Mouse (Mus musculus) midbrain, embryonic 11.5 days (tissue): ENCODE measurements around the gene Col27a1. TPM values are rescaled to one million over a fixed set of nuclear protein-coding genes. Genes with fewer than 3 reads are reported as not detected.

ENCODE experiments used
- ATAC-seq: fragments of 200-750 bp; cut with Nextera tagmentation; 2 replicates; pipeline ENCODE4 v1.8.0; 2017; ENCODE audit warnings: moderate TSS enrichment, moderate library complexity; ENCODE audit not compliant: low FRiP score
- DNase-seq: peaks from one replicate; pipeline ENCODE4 v3.0.0; 2015; ENCODE audit warnings: low spot score; ENCODE audit errors: missing footprints
- H3K27ac ChIP-seq: fragments of 300-500 bp; sonication (generic); 2 replicates; pipeline ENCODE4 v1.5.1; 2014; ENCODE audit warnings: low read depth, low read length
- H3K27me3 ChIP-seq: fragments of 300-500 bp; sonication (generic); 2 replicates; pipeline ENCODE4 v1.6.1; 2014; ENCODE audit warnings: mild to moderate bottlenecking, low read length, moderate library complexity, mixed read lengths; ENCODE audit not compliant: control insufficient read depth, insufficient read depth
- H3K36me3 ChIP-seq: fragments of 300-500 bp; sonication (generic); 2 replicates; pipeline ENCODE4 v1.6.1; 2014; ENCODE audit warnings: mild to moderate bottlenecking, low read length, moderate library complexity, mixed read lengths; ENCODE audit not compliant: control insufficient read depth, insufficient read depth
- H3K4me1 ChIP-seq: fragments of 300-500 bp; sonication (generic); 2 replicates; pipeline ENCODE4 v1.6.1; 2014; ENCODE audit warnings: low read length; ENCODE audit not compliant: control insufficient read depth, insufficient read depth
- H3K4me2 ChIP-seq: fragments of 300-500 bp; sonication (generic); 2 replicates; pipeline ENCODE4 v1.6.1; 2014; ENCODE audit warnings: mild to moderate bottlenecking, moderate library complexity
- H3K4me3 ChIP-seq: fragments of 300-500 bp; sonication (generic); 2 replicates; pipeline ENCODE4 v1.5.1; 2014; ENCODE audit warnings: low read depth, low read length
- H3K9ac ChIP-seq: fragments of 300-500 bp; sonication (generic); 2 replicates; pipeline ENCODE4 v1.6.1; 2014; ENCODE audit warnings: low read length
- H3K9me3 ChIP-seq: fragments of 300-500 bp; sonication (generic); 2 replicates; pipeline ENCODE4 v1.6.1; 2016; ENCODE audit warnings: low read length; ENCODE audit not compliant: control insufficient read depth
- WGBS: fragments of 180-500 bp; shearing (Covaris S2); extraction: QIAGEN DNeasy Blood & Tissue Kit; methylation state at CpG from one replicate; pipeline ENCODE4 v1.1.7; 2014; 5-methylcytosine and 5-hydroxymethylcytosine counted together
- polyA plus RNA-seq: library from polyadenylated mRNA; unstranded; fragments of >200 nt; fragmentation: Nextera tagmentation; extraction: Ambion mirVana; gene quantifications from 2 replicates; pipeline ENCODE4 v1.2.1, GENCODE M21; 2014

The Col27a1 gene
- polyA plus RNA-seq, 1 experiment from 2014 or later = 2.3 TPM

DNA sequence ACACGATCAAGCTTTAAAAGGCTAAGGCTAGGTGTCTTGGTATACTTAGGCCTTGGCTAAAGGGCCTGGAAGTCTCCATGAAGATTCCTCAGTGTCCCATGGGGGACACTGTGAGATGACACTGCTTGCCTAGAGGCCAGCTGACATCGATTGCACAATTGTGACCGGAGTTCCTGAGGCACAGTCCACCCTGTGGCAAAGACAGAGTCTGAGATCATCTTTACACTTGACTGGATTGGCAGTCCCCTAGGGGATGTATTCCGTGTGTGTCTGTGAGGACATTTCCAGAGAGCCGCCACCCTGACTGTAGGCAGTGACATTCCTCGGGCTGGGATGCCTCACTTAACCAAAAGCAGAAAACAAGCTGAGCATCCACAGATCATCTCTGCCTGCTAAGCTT lies 146.1 kb downstream of the Col27a1 start:
- WGBS = 77% methylated on average over 6 of the region's 6 CpGs
- Histone ChIP-seq H3K27me3 (no peaks in the 10 kb centered on the region), H3K9ac (no peak overlapping the region), H3K36me3 (no peaks in the 10 kb centered on the region), H3K4me2 (no peak overlapping the region), H3K27ac (no peak overlapping the region), H3K9me3 (no peaks in the 10 kb centered on the region), H3K4me3 (no peak overlapping the region), H3K4me1 (no peaks in the 10 kb centered on the region)
- ATAC-seq = peak; percentile 35; the same call in 1 of the 2 replicates
- peak; percentile 76 for DNase-seq

DNA sequence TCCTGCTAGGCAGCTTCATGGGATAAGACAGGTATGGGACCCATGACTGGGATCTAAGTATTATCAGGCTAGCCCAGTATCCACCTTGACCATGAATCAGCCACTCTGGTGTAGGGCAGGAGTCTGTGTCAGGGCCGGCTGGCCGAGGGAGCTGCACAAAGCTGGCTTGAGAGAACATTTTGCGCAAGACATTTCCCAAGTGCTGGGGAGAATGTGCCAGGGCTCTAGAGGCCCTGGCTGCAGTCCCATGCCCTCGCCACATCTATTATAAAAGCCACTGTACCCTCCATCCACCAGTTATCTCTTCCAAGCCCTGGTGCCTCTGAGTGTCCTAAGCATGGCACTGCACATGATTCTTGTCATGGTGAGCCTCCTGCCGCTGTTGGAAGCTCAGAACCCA lies 148.3 kb downstream of the Col27a1 start, which contains the start of gene Orm2:
Orm2 (plus strand) TSS at position 300 of the 400 bp plus-strand sequence.
- H3K4me1 ChIP-seq = no peaks in the 10 kb centered on the region
- WGBS = 91% methylated on average over 5 of the region's 5 CpGs
- no peaks in the 10 kb centered on the region for H3K27me3 ChIP-seq
- peak; percentile 33 for DNase-seq
- ATAC-seq = no peak
- no peaks in the 10 kb centered on the region for H3K36me3 ChIP-seq
- no peak within 1 kb of the TSS for H3K27ac ChIP-seq
- no peak within 1 kb of the TSS for H3K9ac ChIP-seq
- no peak within 1 kb of the TSS for H3K4me3 ChIP-seq
- H3K9me3 ChIP-seq = no peaks in the 10 kb centered on the region
- H3K4me2 ChIP-seq = no peak within 1 kb of the TSS

DNA sequence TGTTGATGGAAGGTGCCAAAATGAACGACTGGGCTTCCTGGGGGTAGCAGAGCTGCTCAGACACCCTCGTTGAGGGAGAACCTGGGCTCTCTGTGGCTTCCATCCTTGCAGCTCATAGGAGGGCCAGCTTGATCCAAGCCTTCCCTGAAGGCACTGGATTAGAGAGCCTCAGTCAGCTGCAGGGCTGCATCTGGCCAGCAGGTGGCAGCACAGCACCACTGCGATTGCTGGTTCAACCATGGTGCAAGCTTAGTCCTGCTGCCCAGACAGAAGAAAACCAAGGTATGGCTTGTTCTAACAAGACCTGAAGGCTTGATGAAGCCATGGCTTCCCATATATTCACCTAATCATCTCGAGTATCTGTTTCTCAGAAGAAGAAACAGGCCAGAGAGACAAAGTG lies 154.8 kb downstream of the Col27a1 start:
- no peak overlapping the region for H3K4me2 ChIP-seq
- WGBS = 14% methylated on average over 4 of the region's 4 CpGs
- peaks cover 4% of the 10 kb centered on the region for H3K36me3 ChIP-seq
- no peak overlapping the region for H3K27ac ChIP-seq
- DNase-seq (peak; percentile 99), ATAC-seq (peak; percentile 68)
- H3K27me3 ChIP-seq = no peaks in the 10 kb centered on the region
- no peaks in the 10 kb centered on the region for H3K9me3 ChIP-seq
- H3K4me3 ChIP-seq = no peak overlapping the region
- H3K9ac ChIP-seq = no peak overlapping the region
- no peaks in the 10 kb centered on the region for H3K4me1 ChIP-seq

DNA sequence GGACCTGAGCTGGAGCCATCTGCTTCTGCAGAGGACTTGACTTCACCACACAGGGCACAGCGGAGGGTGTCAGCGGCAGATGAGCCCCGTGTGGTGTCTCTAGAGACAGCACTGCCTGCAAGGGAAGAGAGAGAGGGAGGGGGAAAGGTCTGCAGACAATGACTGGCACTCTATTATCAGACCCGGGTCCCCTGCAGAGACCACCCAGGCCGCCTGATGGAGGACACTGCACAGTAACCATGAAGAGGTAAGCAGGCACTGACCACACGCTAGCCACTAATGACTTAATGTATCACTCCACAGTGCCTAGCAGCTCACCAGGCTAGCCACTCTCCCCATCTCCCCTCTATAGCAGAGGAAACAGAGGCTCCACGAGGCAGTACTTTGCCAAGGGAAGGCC lies 157.1 kb downstream of the Col27a1 start:
- Histone ChIP-seq H3K4me3 (no peak overlapping the region), H3K27ac (no peak overlapping the region), H3K9me3 (no peaks in the 10 kb centered on the region), H3K27me3 (no peaks in the 10 kb centered on the region), H3K4me2 (no peak overlapping the region), H3K4me1 (no peaks in the 10 kb centered on the region), H3K36me3 (peaks cover 8% of the 10 kb centered on the region), H3K9ac (no peak overlapping the region)
- ATAC-seq = no peak
- 35% methylated on average over 7 of the region's 7 CpGs for WGBS
- DNase-seq = peak; percentile 85

DNA sequence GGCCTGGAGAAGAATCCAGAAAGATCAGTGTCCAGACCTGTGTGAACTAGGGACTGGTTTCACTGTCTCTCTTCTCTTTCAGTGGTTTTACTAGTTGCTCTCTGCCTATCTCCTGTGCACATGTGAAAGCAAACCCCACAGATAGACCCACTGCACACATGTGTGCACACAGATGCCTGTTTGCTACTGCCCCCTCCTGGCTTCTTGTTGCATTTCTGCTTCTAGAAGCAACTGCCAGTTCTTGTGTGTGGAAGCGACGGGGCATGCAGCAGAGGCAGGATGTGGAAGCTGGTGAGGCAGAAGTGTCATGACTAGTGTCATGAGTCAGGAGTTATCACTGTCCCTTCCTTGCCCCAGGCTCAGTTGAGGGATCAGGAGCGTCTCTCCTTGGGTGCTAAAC lies 158.1 kb downstream of the Col27a1 start:
- DNase-seq = no peak
- no peak overlapping the region for H3K27ac ChIP-seq
- no peak overlapping the region for H3K4me2 ChIP-seq
- H3K9me3 ChIP-seq = no peaks in the 10 kb centered on the region
- no peak for ATAC-seq
- H3K9ac ChIP-seq = no peak overlapping the region
- no peaks in the 10 kb centered on the region for H3K4me1 ChIP-seq
- no peak overlapping the region for H3K4me3 ChIP-seq
- whole genome bisulfite sequencing = 69% methylated on average over 3 of the region's 3 CpGs
- H3K27me3 ChIP-seq = no peaks in the 10 kb centered on the region
- H3K36me3 ChIP-seq = peaks cover 12% of the 10 kb centered on the region

DNA sequence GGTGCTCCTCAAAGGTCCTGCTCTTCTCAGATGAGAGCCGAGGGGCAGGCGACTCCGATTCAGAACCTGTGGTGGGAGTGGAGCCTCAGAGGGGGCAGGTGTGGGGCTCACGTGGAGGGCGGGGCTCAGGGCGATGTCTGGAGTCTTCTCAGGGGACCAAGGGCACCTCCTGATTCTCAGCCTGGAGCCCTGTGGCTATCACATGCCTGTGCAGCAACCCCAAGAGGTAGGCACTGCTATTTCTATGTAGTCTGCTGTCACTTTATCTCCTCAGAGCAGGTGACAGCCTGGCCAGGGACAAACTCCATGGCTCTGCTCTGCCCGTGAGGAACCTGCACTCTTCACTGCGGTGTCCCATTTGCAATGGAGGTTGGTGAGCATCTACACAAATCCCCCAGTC lies 159.6 kb downstream of the Col27a1 start:
- DNase-seq = no peak
- Histone ChIP-seq H3K4me1 (no peaks in the 10 kb centered on the region), H3K4me2 (no peak overlapping the region), H3K4me3 (no peak overlapping the region), H3K9me3 (no peaks in the 10 kb centered on the region), H3K27ac (no peak overlapping the region), H3K9ac (no peak overlapping the region), H3K27me3 (no peaks in the 10 kb centered on the region), H3K36me3 (peaks cover 12% of the 10 kb centered on the region)
- ATAC-seq = no peak
- 90% methylated on average over 8 of the region's 8 CpGs for WGBS

DNA sequence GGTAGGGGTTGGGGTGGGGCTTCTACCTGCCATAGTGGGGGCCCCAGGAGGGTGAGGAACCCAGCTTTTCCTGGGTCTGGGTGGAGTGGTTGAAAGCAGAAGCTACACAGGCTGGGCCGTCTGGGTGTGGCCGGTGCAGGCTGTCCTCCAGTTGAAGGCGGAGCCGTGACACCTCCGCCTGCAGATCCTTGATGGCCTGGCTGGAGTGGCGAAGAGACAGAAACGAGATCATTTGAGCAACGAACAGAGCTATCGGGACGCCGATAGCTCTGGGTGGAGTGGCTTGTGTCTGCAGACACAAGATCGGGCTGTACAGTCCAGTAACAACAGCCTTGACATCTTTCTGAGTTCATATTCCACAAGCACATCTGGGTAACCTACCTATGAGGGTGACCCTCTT lies 160.5 kb downstream of the Col27a1 start:
- Histone ChIP-seq H3K9ac (no peak overlapping the region), H3K27me3 (no peaks in the 10 kb centered on the region), H3K9me3 (no peaks in the 10 kb centered on the region), H3K4me3 (no peak overlapping the region), H3K27ac (no peak overlapping the region), H3K4me1 (no peaks in the 10 kb centered on the region), H3K4me2 (no peak overlapping the region), H3K36me3 (peaks cover 15% of the 10 kb centered on the region)
- DNase-seq (no peak), ATAC-seq (no peak)
- WGBS = 82% methylated on average over 12 of the region's 12 CpGs

DNA sequence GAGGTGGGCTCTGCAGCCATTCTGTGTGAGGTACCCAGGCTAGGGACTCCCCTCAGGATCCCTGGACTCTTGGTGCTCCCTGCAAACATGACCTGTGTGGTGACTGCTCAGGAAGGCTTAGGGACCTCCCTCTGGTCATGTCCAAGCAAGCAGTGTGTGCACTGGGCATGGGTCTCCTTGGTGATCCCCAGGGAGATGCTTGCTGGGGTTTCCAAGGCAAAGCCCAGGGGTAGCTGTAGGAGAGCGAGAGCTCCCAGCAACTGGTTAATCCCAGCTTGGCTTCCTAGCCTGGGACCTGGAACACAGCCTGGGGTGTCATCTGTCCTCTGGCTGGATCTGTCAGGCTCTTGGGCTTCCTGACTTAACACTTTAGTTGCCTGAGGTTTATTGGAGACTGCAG lies 161.6 kb downstream of the Col27a1 start:
- Histone ChIP-seq H3K36me3 (peaks cover 13% of the 10 kb centered on the region), H3K4me3 (no peak overlapping the region), H3K27me3 (no peaks in the 10 kb centered on the region), H3K27ac (no peak overlapping the region), H3K9ac (no peak overlapping the region), H3K9me3 (no peaks in the 10 kb centered on the region), H3K4me2 (no peak overlapping the region), H3K4me1 (no peaks in the 10 kb centered on the region)
- ATAC-seq = no peak
- no peak for DNase-seq
- WGBS = 94% methylated on average over 1 of the region's 1 CpGs

DNA sequence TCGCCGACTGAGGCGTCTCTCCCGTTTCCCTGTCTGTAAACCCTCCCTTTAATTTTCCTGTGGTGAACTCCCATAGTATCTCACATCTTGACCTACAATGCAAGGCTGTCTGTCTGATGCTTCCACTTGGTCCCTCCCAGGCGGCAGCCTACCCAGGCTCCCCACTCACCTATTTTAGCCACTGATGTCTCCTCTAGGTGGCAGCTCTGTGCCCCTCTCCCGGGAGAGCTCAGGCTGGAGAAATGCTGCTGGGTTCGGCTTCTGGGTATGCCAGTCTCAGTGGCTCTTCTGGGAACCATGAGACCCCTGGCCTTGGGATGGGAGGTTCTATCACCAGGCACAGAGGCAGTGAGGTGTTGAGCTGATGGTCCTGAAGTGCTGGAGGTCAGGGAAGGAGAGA lies 163.7 kb downstream of the Col27a1 start:
- Histone ChIP-seq H3K27me3 (no peaks in the 10 kb centered on the region), H3K4me1 (no peaks in the 10 kb centered on the region), H3K4me3 (no peak overlapping the region), H3K4me2 (no peak overlapping the region), H3K9ac (no peak overlapping the region), H3K9me3 (no peaks in the 10 kb centered on the region), H3K27ac (no peak overlapping the region), H3K36me3 (peaks cover 13% of the 10 kb centered on the region)
- DNase-seq (no peak), ATAC-seq (no peak)
- 65% methylated on average over 7 of the region's 7 CpGs for WGBS
